8 mouse cellular contexts compared by ENCODE assay signal in the genomic region with DNA sequence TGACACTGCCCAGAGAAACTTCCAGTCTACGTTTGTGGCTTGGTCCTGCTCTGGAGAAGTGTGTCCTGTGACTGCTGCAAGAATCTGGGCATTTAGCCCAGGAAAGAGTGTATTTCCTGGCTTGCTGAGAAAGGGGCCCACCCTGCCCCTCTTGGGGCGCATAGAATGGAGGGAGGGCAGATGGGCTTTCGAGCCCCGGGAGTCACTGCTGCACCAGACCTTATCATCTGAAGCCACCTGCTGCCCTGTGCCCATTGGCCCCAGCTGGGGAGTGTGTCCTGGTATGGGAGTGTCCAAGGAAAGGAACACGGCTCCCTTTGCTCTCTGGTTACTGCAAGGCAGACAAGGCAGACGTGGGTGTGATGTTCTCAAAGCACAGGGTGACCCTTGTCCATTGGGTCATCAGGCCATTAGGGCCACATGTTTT. TPM values are rescaled to one million over a fixed set of nuclear protein-coding genes. Genes with fewer than 3 reads are reported as not detected.
A peak's percentile ranks its signal among the peaks of the same experiment; 100 is the strongest.
DNase-seq lines count a peak whose midpoint lies in the region; ATAC-seq and TF ChIP-seq lines count a peak whose summit lies in the region.

No protein-coding gene starts in this region.

- H3K4me2 ChIP-seq in kidney, embryonic 15.5 days, result no peak overlapping the region

- peak; percentile 41 for DNase-seq in gastrocnemius, adult 2 months
- no peak for DNase-seq in gastrocnemius, postnatal 10 days
- peak; percentile 55 to 63 for DNase-seq in heart, adult 2 months
- peak; percentile 77 for DNase-seq in lung, postnatal 36 days
- DNase-seq in ovary, postnatal 14 days (ENCODE audit: low spot score), result no peak
- DNase-seq in layer of hippocampus, postnatal 10 days (ENCODE audit: low spot score in 2 of 2), result no peak

- H3K4me1 ChIP-seq in heart, adult 2 months (ENCODE audit: control insufficient read depth, insufficient read depth, low read length), result peaks cover 37% of the 10 kb centered on the region
- peaks cover 58% of the 10 kb centered on the region for H3K4me1 ChIP-seq in kidney, embryonic 15.5 days

- H3K27ac ChIP-seq in gastrocnemius, adult 2 months, result peak overlapping the region; percentile 60; the same call in 1 of the 2 replicates
- H3K27ac ChIP-seq in heart, adult 2 months, result peak overlapping the region; percentile 36
- H3K27ac ChIP-seq in kidney, embryonic 15.5 days, result peak overlapping the region; percentile 49

- no peak for TF ChIP-seq POLR2A in heart, adult 2 months (IDR thresholded peaks at IDR 0.05; ENCODE audit: insufficient read depth, low read depth, low read length)

- no peak for TF ChIP-seq CTCF in gastrocnemius, adult 2 months (IDR thresholded peaks at IDR 0.05)
- no peak for TF ChIP-seq CTCF in heart, adult 2 months (IDR thresholded peaks at IDR 0.05)

- peak; percentile 79 for ATAC-seq in kidney, embryonic 15.5 days (replicated peaks; ENCODE audit: low FRiP score)
- no peak for ATAC-seq in inflammation-experienced regulatory T-cells, adult 6 months

- H3K27me3 ChIP-seq in heart, adult 2 months (ENCODE audit: control insufficient read depth, insufficient read depth, low read length), result no peaks in the 10 kb centered on the region
- H3K27me3 ChIP-seq in kidney, embryonic 15.5 days, result no peaks in the 10 kb centered on the region

- H3K4me3 ChIP-seq in gastrocnemius, adult 2 months, result no peak overlapping the region
- no peak overlapping the region for H3K4me3 ChIP-seq in heart, adult 2 months
- no peak overlapping the region for H3K4me3 ChIP-seq in kidney, embryonic 15.5 days (replicated peaks)

- 0 out of 2 replicates have a peak, but pooled peaks have one; percentile 19 for TF ChIP-seq EP300 in heart, adult 2 months (IDR thresholded peaks at IDR 0.05; ENCODE audit: insufficient read depth, low read depth, low read length)

- intact Hi-C loops in gastrocnemius, adult 2 months (cut with DNase I), result no loop called here
- intact Hi-C loops in heart, adult 2 months (cut with DNase I), result no loop called here

- H3K9me3 ChIP-seq in kidney, embryonic 15.5 days (replicated peaks), result no peaks in the 10 kb centered on the region

- no peaks in the 10 kb centered on the region for H3K36me3 ChIP-seq in heart, adult 2 months (ENCODE audit: control insufficient read depth, insufficient read depth, low read length)
- H3K36me3 ChIP-seq in kidney, embryonic 15.5 days, result no peaks in the 10 kb centered on the region

- 5% methylated on average over 6 of the region's 6 CpGs for WGBS in heart, adult 2 months
- 20% methylated on average over 6 of the region's 6 CpGs for WGBS in kidney, embryonic 15.5 days

- H3K9ac ChIP-seq in heart, adult 2 months (ENCODE audit: low read depth, low read length), result no peak overlapping the region
- H3K9ac ChIP-seq in kidney, embryonic 15.5 days, result no peak overlapping the region

- no peaks in the 10 kb centered on the region for H3K79me2 ChIP-seq in heart, adult 2 months (replicated peaks; ENCODE audit: control insufficient read depth, insufficient read depth, low read length)

RNA-seq across cellular contexts. Expression of a gene that starts 19.5 kb away (rescaled TPM):
- total RNA-seq in gastrocnemius, adult 2 months (2021), result 10 to 100 TPM in 1 of 2 experiments, 1 to 10 TPM in 1; 4.9 to 10.7 TPM
- total RNA-seq in gastrocnemius, postnatal 10 days (2021), result 10 to 100 TPM; 17.2 to 17.5 TPM
- 1 to 10 TPM; 2.9 to 3.3 TPM for total RNA-seq in heart, adult 2 months (2021)
- 5.5 and 5.8 TPM in 2 replicates for polyA plus RNA-seq in heart, adult 2 months (2012; rRNA removed)
- polyA plus RNA-seq in kidney, embryonic 15.5 days (2015; fragmentation: Nextera tagmentation; extraction: Ambion mirVana), result 69.3 and 73.1 TPM in 2 replicates
- polyA plus RNA-seq in inflammation-experienced regulatory T-cells, adult 6 months (2017; shearing (Covaris generic)), result 1 to 10 TPM; 3.0 to 6.2 (median 3.7) TPM
- 10 to 100 TPM; 43.8 to 49.7 TPM for total RNA-seq in layer of hippocampus, postnatal 10 days (2021)

Comparison
In these comparisons a context has a peak if more than half of its experiments do, and no peak if none do; other contexts are left out.
1. DNase-seq: peak in gastrocnemius, adult 2 months (single experiment), heart, adult 2 months (2 of 2) and lung, postnatal 36 days (single experiment); none in gastrocnemius, postnatal 10 days (single experiment), ovary, postnatal 14 days (single experiment) and layer of hippocampus, postnatal 10 days (0 of 2).
2. Peak in every context shown above with its lines, with median percentiles within 50 percentile points of each other: H3K27ac ChIP-seq.